Mouse (Mus musculus) limb, embryonic 14.5 days (tissue): ENCODE data around the gene Fars2. TPM values are rescaled to one million over a fixed set of nuclear protein-coding genes. Genes with fewer than 3 reads are reported as not detected.

Experiments
- ATAC-seq: fragments of 200-750 bp; cut with Nextera tagmentation; 2 replicates; pipeline ENCODE4 v1.8.0; 2017; ENCODE audit warnings: low read depth, moderate number of reproducible peaks, moderate TSS enrichment; ENCODE audit not compliant: low FRiP score
- DNase-seq: peaks from one replicate; pipeline ENCODE4 v3.0.0-alpha.2; 2015; ENCODE audit warnings: low spot score
- H3K27ac ChIP-seq: fragments of 300-500 bp; sonication (generic); replicated peaks from 2 replicates; pipeline ENCODE4 v1.5.1; 2014; ENCODE audit warnings: low read depth, mild to moderate bottlenecking, low read length, moderate library complexity, mixed read lengths
- H3K27me3 ChIP-seq: fragments of 300-500 bp; sonication (generic); 2 replicates; pipeline ENCODE4 v1.6.1; 2014; ENCODE audit warnings: low read length, mixed read lengths; ENCODE audit not compliant: control insufficient read depth, insufficient read depth
- H3K36me3 ChIP-seq: fragments of 300-500 bp; sonication (generic); 2 replicates; pipeline ENCODE4 v1.6.1; 2014; ENCODE audit warnings: mild to moderate bottlenecking, low read length, moderate library complexity, mixed read lengths; ENCODE audit not compliant: control insufficient read depth, insufficient read depth
- H3K4me1 ChIP-seq: fragments of 300-500 bp; sonication (generic); 2 replicates; pipeline ENCODE4 v1.6.1; 2014; ENCODE audit warnings: antibody characterized with exemption, low read length, mixed read lengths; ENCODE audit not compliant: control insufficient read depth, insufficient read depth
- H3K4me2 ChIP-seq: fragments of 300-500 bp; sonication (generic); replicated peaks from 2 replicates; pipeline ENCODE4 v1.6.1; 2014; ENCODE audit warnings: low read depth, mild to moderate bottlenecking, low read length, moderate library complexity; ENCODE audit not compliant: severe bottlenecking
- H3K4me3 ChIP-seq: fragments of 300-500 bp; sonication (generic); replicated peaks from 2 replicates; pipeline ENCODE4 v1.5.1; 2014; ENCODE audit warnings: low read length
- H3K9ac ChIP-seq: fragments of 300-500 bp; sonication (generic); 2 replicates; pipeline ENCODE4 v1.6.1; 2014; ENCODE audit warnings: mild to moderate bottlenecking, low read depth, low read length, moderate library complexity; ENCODE audit not compliant: severe bottlenecking
- H3K9me3 ChIP-seq: fragments of 300-500 bp; sonication (generic); 2 replicates; pipeline ENCODE4 v1.6.1; 2016; ENCODE audit warnings: low read length; ENCODE audit not compliant: control insufficient read depth
- POLR2A ChIP-seq: fragments of 200-500 bp; IDR thresholded peaks from 2 replicates; pipeline ENCODE4 v1.8.0; 2012; ENCODE audit warnings: inconsistent platforms, mild to moderate bottlenecking, moderate library complexity, borderline replicate concordance; ENCODE audit not compliant: insufficient read depth, insufficient read length; ENCODE audit errors: extremely low read depth
- WGBS: fragments of 180-500 bp; shearing (Covaris S2); extraction: QIAGEN DNeasy Blood & Tissue Kit; methylation state at CpG from one replicate; pipeline ENCODE4 v1.1.7; 2014; 5-methylcytosine and 5-hydroxymethylcytosine counted together
- polyA plus RNA-seq, 2 experiments: library from polyadenylated mRNA; depleted of rRNA in 1 of 2; stranded (reverse) in 1 of 2; unstranded in 1 of 2; fragments of >200 nt; fragmentation: Nextera tagmentation in 1 of 2; extraction: Ambion mirVana in 1 of 2; gene quantifications; 2 replicates each; pipeline versions ENCODE4 v1.2.1 to v1.2.3; 2012 to 2014

The Fars2 gene
- polyA plus RNA-seq, 2 experiments: 27.6 to 35.2 TPM

DNA sequence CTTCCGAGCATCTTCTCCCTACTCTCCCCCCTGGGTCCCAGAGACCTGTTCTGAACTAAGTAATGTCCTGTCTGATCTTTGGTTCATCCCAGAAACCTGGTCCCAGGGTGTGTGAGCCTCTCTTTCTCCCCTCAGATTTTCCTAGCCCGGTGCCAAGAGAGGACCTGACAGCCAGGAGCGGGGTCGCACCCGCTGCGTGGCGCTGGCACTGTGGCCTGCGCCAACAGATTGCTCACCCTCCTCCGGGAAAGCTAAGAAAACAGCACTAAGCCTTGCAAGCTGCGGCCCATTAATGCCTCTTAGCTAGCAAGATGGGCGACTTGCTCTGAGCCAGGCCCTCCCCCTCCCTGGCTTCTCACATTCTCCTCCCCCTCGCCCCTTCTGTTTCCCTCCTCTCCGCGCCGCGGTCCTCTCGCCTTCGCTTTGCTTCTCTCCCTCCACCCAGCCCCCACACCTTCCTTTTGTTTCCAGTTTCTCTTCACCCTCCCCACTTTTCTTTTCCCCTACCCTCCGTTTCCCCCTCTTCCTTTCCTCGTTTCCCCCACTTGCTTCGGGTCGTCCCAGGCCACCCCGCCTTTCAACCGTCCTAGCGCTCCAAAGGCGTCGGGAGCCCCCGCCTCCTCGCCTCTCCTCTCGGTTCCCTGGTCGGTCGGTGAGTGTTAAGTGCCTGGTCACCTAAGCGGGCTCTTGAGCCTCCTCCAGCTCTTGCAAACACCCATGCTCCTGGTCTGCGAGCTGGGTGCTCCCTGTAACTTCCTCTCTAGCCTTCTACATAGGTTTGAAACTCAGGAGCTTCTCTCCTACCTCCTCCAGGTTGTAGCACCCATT lies 610.0 kb downstream of the Fars2 start:
- Histone ChIP-seq H3K36me3 (no peaks in the 10 kb centered on the region), H3K4me2 (peak overlapping the region; percentile 80), H3K9me3 (no peaks in the 10 kb centered on the region), H3K27ac (no peak overlapping the region; the same call in 1 of the 2 replicates), H3K4me1 (peaks cover 22% of the 10 kb centered on the region), H3K27me3 (peaks cover 72% of the 10 kb centered on the region), H3K9ac (peak overlapping the region; percentile 55), H3K4me3 (peak overlapping the region; percentile 45)
- peak; percentile 38; the same call in 1 of the 2 replicates for ATAC-seq
- under 1% methylated on average over 31 of the region's 34 CpGs for WGBS
- peak; percentile 45 for DNase-seq
- no peak for TF ChIP-seq POLR2A

- Histone ChIP-seq H3K27ac (no peak overlapping the region; the same call in 1 of the 2 replicates), H3K9ac (peak overlapping the region; percentile 55), H3K36me3 (no peaks in the 10 kb centered on the region), H3K4me3 (peak overlapping the region; percentile 45), H3K4me2 (peak overlapping the region; percentile 80), H3K9me3 (no peaks in the 10 kb centered on the region), H3K4me1 (peaks cover 22% of the 10 kb centered on the region), H3K27me3 (peaks cover 72% of the 10 kb centered on the region)
- WGBS: 3% methylated on average over 22 of the region's 23 CpGs
- ATAC-seq (0 out of 2 replicates have a peak, but pooled peaks have one; percentile 1), DNase-seq (no peak)
- TF ChIP-seq POLR2A: no peak
Observed at GRCm38 (mm10) chr13:36727779-36728470, 610.7 kb downstream of the Fars2 start.

DNA sequence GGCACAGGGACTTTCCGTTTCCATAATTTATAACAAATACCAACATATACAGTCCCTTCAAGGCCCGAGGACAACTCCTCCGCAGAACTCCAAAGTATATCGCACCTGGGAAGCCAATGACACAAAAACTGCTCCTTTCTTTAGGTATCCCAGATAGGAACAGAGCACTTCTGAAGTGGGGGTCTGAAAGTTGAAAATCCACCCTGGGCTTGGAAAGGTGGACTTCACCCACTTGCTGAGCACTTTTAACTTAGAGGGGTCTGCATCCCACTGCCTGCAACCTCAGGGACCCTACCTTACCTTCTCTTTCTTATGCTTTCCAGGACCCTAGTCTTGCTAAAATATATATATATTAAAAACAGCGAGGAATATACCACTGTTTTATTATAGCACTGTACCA lies 611.3 kb downstream of the Fars2 start:
- no peaks in the 10 kb centered on the region for H3K36me3 ChIP-seq
- TF ChIP-seq POLR2A: no peak
- DNase-seq (no peak), ATAC-seq (no peak)
- H3K4me1 ChIP-seq: peaks cover 22% of the 10 kb centered on the region
- 0 out of 2 replicates have a peak overlapping the region, but pooled peaks have one; percentile 45 for H3K4me3 ChIP-seq
- 18% methylated on average over 5 of the region's 5 CpGs for WGBS
- no peak overlapping the region for H3K9ac ChIP-seq
- peaks cover 68% of the 10 kb centered on the region for H3K27me3 ChIP-seq
- H3K9me3 ChIP-seq: no peaks in the 10 kb centered on the region
- H3K4me2 ChIP-seq: peak overlapping the region; percentile 80; the same call in 1 of the 2 replicates
- H3K27ac ChIP-seq: no peak overlapping the region

GRCm38 (mm10) chr13:36729731-36730340 lies 612.6 kb downstream of the Fars2 start:
- H3K4me2 ChIP-seq: no peak overlapping the region
- DNase-seq: no peak
- WGBS: 22% methylated on average over 9 of the region's 13 CpGs

GRCm38 (mm10) chr13:36730341-36730761 lies 613.1 kb downstream of the Fars2 start:
- peaks cover 14% of the 10 kb centered on the region for H3K4me1 ChIP-seq
- ATAC-seq: no peak
- no peak overlapping the region for H3K9ac ChIP-seq
- H3K4me2 ChIP-seq: no peak overlapping the region
- H3K9me3 ChIP-seq: no peaks in the 10 kb centered on the region
- no peak overlapping the region for H3K27ac ChIP-seq
- no peak for TF ChIP-seq POLR2A
- H3K36me3 ChIP-seq: no peaks in the 10 kb centered on the region
- WGBS: 31% methylated on average over 14 of the region's 14 CpGs
- no peak overlapping the region for H3K4me3 ChIP-seq
- H3K27me3 ChIP-seq: peaks cover 69% of the 10 kb centered on the region
- DNase-seq: no peak

More at GRCm38 (mm10) chr13:36729731-36730340, 612.6 kb downstream of the Fars2 start:
- peaks cover 14% of the 10 kb centered on the region for H3K4me1 ChIP-seq
- TF ChIP-seq POLR2A: no peak
- no peak for ATAC-seq
- no peak overlapping the region for H3K9ac ChIP-seq
- no peaks in the 10 kb centered on the region for H3K36me3 ChIP-seq
- no peak overlapping the region for H3K27ac ChIP-seq
- H3K4me3 ChIP-seq: no peak overlapping the region
- H3K9me3 ChIP-seq: no peaks in the 10 kb centered on the region
- peaks cover 69% of the 10 kb centered on the region for H3K27me3 ChIP-seq
